ENCODE assay signal across 10 mouse cellular contexts in genomic region chr7:97361467-97361866, GRCm38 (mm10). TPM values are rescaled to one million over a fixed set of nuclear protein-coding genes. Genes with fewer than 3 reads are reported as not detected.
A peak's percentile ranks its signal among the peaks of the same experiment; 100 is the strongest.
DNase-seq lines count a peak whose midpoint lies in the region; TF ChIP-seq lines count a peak whose summit lies in the region.
"Had no signal": no experiment of that assay in that cellular context is flagged by ENCODE, and none has a peak within 500 bp of the region (broad histone marks: within the 10 kb centered on the region; RNA-seq: fewer than 3 reads in every experiment).

No protein-coding gene starts in this region.

- TF ChIP-seq CTCF in kidney, adult 2 months (conservative IDR thresholded peaks at IDR 0.05; ENCODE audit: insufficient read depth, insufficient read length, low read depth, low read length) = peak; percentile 70
- peak; percentile 79 for TF ChIP-seq CTCF in bone marrow, adult 2 months (IDR thresholded peaks at IDR 0.05; ENCODE audit: control insufficient read depth, insufficient read depth, low read length)
- peak; percentile 76 for TF ChIP-seq CTCF in liver, adult 2 months (IDR thresholded peaks at IDR 0.05; ENCODE audit: low read depth, low read length)

- H3K4me3 ChIP-seq in kidney, adult 2 months (ENCODE audit: insufficient read depth, low read depth, low read length) = no peak overlapping the region
- no peak overlapping the region for H3K4me3 ChIP-seq in bone marrow, adult 2 months (replicated peaks; ENCODE audit: control insufficient read depth, low read depth, low read length)
- H3K4me3 ChIP-seq in liver, adult 2 months (ENCODE audit: insufficient read depth, low read depth, low read length) = no peak overlapping the region
- H3K4me3 ChIP-seq: heart, embryonic 13.5 days; neural tube, embryonic 13.5 days had no signal

- H3K79me2 ChIP-seq in liver, adult 2 months (ENCODE audit: control insufficient read depth, insufficient read depth, low read length) = no peaks in the 10 kb centered on the region

- no peak overlapping the region for H3K9ac ChIP-seq in liver, adult 2 months (ENCODE audit: low read depth, low read length)
- H3K9ac ChIP-seq: heart, embryonic 13.5 days; neural tube, embryonic 13.5 days had no signal

- H3K27ac ChIP-seq in kidney, adult 2 months (ENCODE audit: insufficient read depth, low read depth, low read length) = no peak overlapping the region
- H3K27ac ChIP-seq in bone marrow, adult 2 months (ENCODE audit: control insufficient read depth, insufficient read depth, low read depth, low read length, poor library complexity) = no peak overlapping the region
- no peak overlapping the region for H3K27ac ChIP-seq in liver, adult 2 months (replicated peaks; ENCODE audit: insufficient read depth, low read depth, low read length)
- H3K27ac ChIP-seq: heart, embryonic 13.5 days; neural tube, embryonic 13.5 days had no signal

- no peak for DNase-seq in kidney, adult 2 months
- DNase-seq in kidney, adult 18-20 months = no peak
- DNase-seq in CD8-positive naive resting alpha-beta T cell, adult 2 months (ENCODE audit: low read depth in 2 of 2, low spot score in 2 of 2) = peak; percentile 9 to 24
- peak; percentile 48 for DNase-seq in liver, adult 2 months (ENCODE audit: extremely low read depth, low read depth, low spot score)
- DNase-seq in spleen, postnatal 10 days (ENCODE audit: low spot score in 2 of 2) = peak; percentile 32 to 75
- no peak for DNase-seq in right cerebral cortex, adult 18-20 months
- no peak for DNase-seq in left cerebral cortex, adult 18-20 months (ENCODE audit: low spot score in 2 of 2)

- 26% methylated on average over 4 of the region's 4 CpGs for WGBS in kidney, adult 2 months
- 29% methylated on average over 4 of the region's 4 CpGs for WGBS in bone marrow, adult 2 months
- 37% methylated on average over 4 of the region's 4 CpGs for WGBS in liver, adult 2 months

- no peaks in the 10 kb centered on the region for H3K36me3 ChIP-seq in kidney, adult 2 months (ENCODE audit: control insufficient read depth, insufficient read depth, low read length)
- H3K36me3 ChIP-seq in liver, adult 2 months (ENCODE audit: control insufficient read depth, insufficient read depth, low read length) = no peaks in the 10 kb centered on the region
- H3K36me3 ChIP-seq: heart, embryonic 13.5 days; neural tube, embryonic 13.5 days had no signal

- no peaks in the 10 kb centered on the region; the same call in 1 of the 2 replicates for H3K27me3 ChIP-seq in kidney, adult 2 months (replicated peaks; ENCODE audit: control insufficient read depth, insufficient read depth, low read length)
- H3K27me3 ChIP-seq in liver, adult 2 months (ENCODE audit: control insufficient read depth, insufficient read depth, low read length) = no peaks in the 10 kb centered on the region
- H3K27me3 ChIP-seq: heart, embryonic 13.5 days; neural tube, embryonic 13.5 days had no signal

- H3K4me1 ChIP-seq in kidney, adult 2 months (ENCODE audit: control insufficient read depth, insufficient read depth, low read length) = no peaks in the 10 kb centered on the region
- H3K4me1 ChIP-seq in bone marrow, adult 2 months (ENCODE audit: control insufficient read depth, insufficient read depth, low read length) = no peaks in the 10 kb centered on the region; the same call in 1 of the 2 replicates
- no peaks in the 10 kb centered on the region for H3K4me1 ChIP-seq in liver, adult 2 months (ENCODE audit: control insufficient read depth, insufficient read depth, low read length)
- H3K4me1 ChIP-seq: neural tube, embryonic 13.5 days had no signal

- TF ChIP-seq POLR2A in kidney, adult 2 months (IDR thresholded peaks at IDR 0.05; ENCODE audit: low read depth, low read length) = no peak
- no peak for TF ChIP-seq POLR2A in bone marrow, adult 2 months (IDR thresholded peaks at IDR 0.05; ENCODE audit: borderline replicate concordance, control insufficient read depth, low read depth, low read length)
- TF ChIP-seq POLR2A in liver, adult 2 months (IDR thresholded peaks at IDR 0.05; ENCODE audit: extremely low read depth, insufficient read depth, low read length) = no peak

RNA-seq across cellular contexts. Expression of gene Alg8, which starts 9.9 kb away (rescaled TPM):
- polyA plus RNA-seq in kidney, adult 2 months (2012; rRNA removed) = 9.9 and 10.4 TPM in 2 replicates
- 48.7 and 59.1 TPM in 2 replicates for polyA plus RNA-seq in bone marrow, adult 2 months (2011; ENCODE audit: insufficient read depth, insufficient read length, low replicate concordance, missing spikeins)
- total RNA-seq in liver, adult 2 months (2014; rRNA removed) = 3.3 and 6.2 TPM in 2 replicates
- 6.3 and 7.5 TPM in 2 replicates for polyA plus RNA-seq in liver, adult 2 months (2012; rRNA removed)
- total RNA-seq in left cerebral cortex, adult 18-20 months (2021) = 10 to 100 TPM in 1 of 2 experiments, 1 to 10 TPM in 1; 9.8 to 10.4 TPM

RNA-seq across cellular contexts. Expression of gene Kctd21, which starts 29.3 kb away (rescaled TPM):
- polyA plus RNA-seq in kidney, adult 2 months (2012; rRNA removed) = 6.3 and 6.8 TPM in 2 replicates
- polyA plus RNA-seq in bone marrow, adult 2 months (2011; ENCODE audit: insufficient read depth, insufficient read length, low replicate concordance, missing spikeins) = 0.65 and 1.2 TPM in 2 replicates
- 3.2 and 4.2 TPM in 2 replicates for total RNA-seq in liver, adult 2 months (2014; rRNA removed)
- 4.8 and 5.4 TPM in 2 replicates for polyA plus RNA-seq in liver, adult 2 months (2012; rRNA removed)
- 10 to 100 TPM; 13.7 to 15.1 TPM for total RNA-seq in left cerebral cortex, adult 18-20 months (2021)

RNA-seq across cellular contexts. Expression of gene Usp35, which starts 29.6 kb away (rescaled TPM):
- 1.8 and 2.7 TPM in 2 replicates for polyA plus RNA-seq in kidney, adult 2 months (2012; rRNA removed)
- polyA plus RNA-seq in bone marrow, adult 2 months (2011; ENCODE audit: insufficient read depth, insufficient read length, low replicate concordance, missing spikeins) = 3.8 and 6.4 TPM in 2 replicates
- total RNA-seq in liver, adult 2 months (2014; rRNA removed) = 0.87 and 1.0 TPM in 2 replicates
- 0.86 and 1.5 TPM in 2 replicates for polyA plus RNA-seq in liver, adult 2 months (2012; rRNA removed)
- total RNA-seq in left cerebral cortex, adult 18-20 months (2021) = 10 to 100 TPM; 17.2 to 19.3 TPM

RNA-seq across cellular contexts. Expression of gene Ndufc2, which starts 38.3 kb away (rescaled TPM):
- 300 and 389 TPM in 2 replicates for polyA plus RNA-seq in kidney, adult 2 months (2012; rRNA removed)
- 34.6 and 53.4 TPM in 2 replicates for polyA plus RNA-seq in bone marrow, adult 2 months (2011; ENCODE audit: insufficient read depth, insufficient read length, low replicate concordance, missing spikeins)
- 213 and 221 TPM in 2 replicates for total RNA-seq in liver, adult 2 months (2014; rRNA removed)
- polyA plus RNA-seq in liver, adult 2 months (2012; rRNA removed) = 191 and 204 TPM in 2 replicates
- total RNA-seq in left cerebral cortex, adult 18-20 months (2021) = 100 to 1,000 TPM; 232 to 247 TPM

RNA-seq across cellular contexts. Expression of gene Thrsp, which starts 56.1 kb away (rescaled TPM):
- polyA plus RNA-seq in kidney, adult 2 months (2012; rRNA removed) = 225 and 246 TPM in 2 replicates
- polyA plus RNA-seq in bone marrow, adult 2 months (2011; ENCODE audit: insufficient read depth, insufficient read length, low replicate concordance, missing spikeins) = 11.5 and 13.1 TPM in 2 replicates
- total RNA-seq in liver, adult 2 months (2014; rRNA removed) = 292 and 1,156 TPM in 2 replicates
- polyA plus RNA-seq in liver, adult 2 months (2012; rRNA removed) = 247 and 275 TPM in 2 replicates
- total RNA-seq in left cerebral cortex, adult 18-20 months (2021) = 10 to 100 TPM; 17.3 to 20.7 TPM

Comparison
In these comparisons a context has a peak if more than half of its experiments do, and no peak if none do; other contexts are left out.
1. DNase-seq: peak in CD8-positive naive resting alpha-beta T cell, adult 2 months (2 of 2), liver, adult 2 months (single experiment) and spleen, postnatal 10 days (2 of 2); none in kidney, adult 2 months (single experiment), kidney, adult 18-20 months (single experiment), right cerebral cortex, adult 18-20 months (single experiment) and left cerebral cortex, adult 18-20 months (0 of 2).
2. Peak in every context shown above with its lines, with median percentiles within 50 percentile points of each other: CTCF ChIP-seq.